Comparison of ENCODE assay signal across 12 mouse cellular contexts in the genomic region with DNA sequence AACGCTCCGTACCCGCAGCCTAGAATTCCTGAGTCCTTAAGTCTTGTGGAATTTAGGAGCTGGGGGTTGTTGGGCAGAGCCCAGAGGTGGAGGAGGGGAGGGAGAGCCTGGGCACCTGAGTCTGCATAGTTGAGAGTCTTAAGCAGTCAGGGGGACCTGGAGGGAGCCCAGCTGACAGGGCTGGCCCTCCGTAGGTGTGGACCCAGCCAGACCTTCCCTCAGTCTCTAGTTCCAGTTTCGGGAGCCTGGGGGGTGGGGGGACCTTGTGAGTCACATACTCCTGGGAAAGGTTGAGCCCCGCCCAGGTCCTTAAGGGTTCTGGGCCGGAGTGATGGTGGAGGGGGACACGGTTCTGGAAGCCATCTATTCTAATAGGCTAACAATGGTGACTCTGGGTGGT. TPM values are rescaled to one million over a fixed set of nuclear protein-coding genes. Genes with fewer than 3 reads are reported as not detected.
DNase-seq lines count a peak whose midpoint lies in the region; ATAC-seq and TF ChIP-seq lines count a peak whose summit lies in the region.
"Had no signal": no experiment of that assay in that cellular context is flagged by ENCODE, and none has a peak within 500 bp of the region (broad histone marks: within the 10 kb centered on the region; RNA-seq: fewer than 3 reads in every experiment).

No protein-coding gene starts in this region.

- peaks cover 39% of the 10 kb centered on the region for H3K4me1 ChIP-seq in hindbrain, embryonic 10.5 days (replicated peaks)
- H3K4me1 ChIP-seq in hindbrain, embryonic 11.5 days (replicated peaks; ENCODE audit: control insufficient read depth, insufficient read depth, low read length) = peaks cover 5% of the 10 kb centered on the region
- peaks cover 6% of the 10 kb centered on the region; the same call in 1 of the 2 replicates for H3K4me1 ChIP-seq in kidney, adult 2 months (ENCODE audit: control insufficient read depth, insufficient read depth, low read length)
- peaks cover 24% of the 10 kb centered on the region for H3K4me1 ChIP-seq in liver, embryonic 16.5 days (ENCODE audit: control insufficient read depth, low read depth, low read length)
- peaks cover 18% of the 10 kb centered on the region for H3K4me1 ChIP-seq in stomach, embryonic 15.5 days

- no peak for DNase-seq in hindbrain, embryonic 10.5 days (ENCODE audit: low spot score)
- DNase-seq in hindbrain, embryonic 11.5 days (ENCODE audit: low spot score) = no peak
- peak; percentile 35 for DNase-seq in kidney, adult 2 months
- DNase-seq in layer of hippocampus, adult 9-11 months = no peak
- no peak for DNase-seq in heart, adult 8-10 months (ENCODE audit: low spot score)
- no peak for DNase-seq in cerebellum, adult 8-10 months

- peaks cover 62% of the 10 kb centered on the region for H3K27me3 ChIP-seq in hindbrain, embryonic 10.5 days (ENCODE audit: insufficient read depth, poor library complexity, severe bottlenecking)
- H3K27me3 ChIP-seq in hindbrain, embryonic 11.5 days (ENCODE audit: control insufficient read depth, insufficient read depth, low read length) = peaks cover 31% of the 10 kb centered on the region
- H3K27me3 ChIP-seq in kidney, adult 2 months (replicated peaks; ENCODE audit: control insufficient read depth, insufficient read depth, low read length) = no peaks in the 10 kb centered on the region
- peaks cover 45% of the 10 kb centered on the region for H3K27me3 ChIP-seq in liver, embryonic 16.5 days (ENCODE audit: control insufficient read depth, insufficient read depth, low read depth, low read length)
- peaks cover 22% of the 10 kb centered on the region for H3K27me3 ChIP-seq in stomach, embryonic 15.5 days (replicated peaks)

- H3K9ac ChIP-seq in hindbrain, embryonic 11.5 days (ENCODE audit: low read depth, low read length) = no peak overlapping the region
- no peak overlapping the region; the same call in 1 of the 2 replicates for H3K9ac ChIP-seq in liver, embryonic 16.5 days (ENCODE audit: low read depth, low read length)
- no peak overlapping the region for H3K9ac ChIP-seq in stomach, embryonic 15.5 days

- no peak overlapping the region for H3K4me2 ChIP-seq in hindbrain, embryonic 11.5 days (replicated peaks; ENCODE audit: low read depth, low read length)
- peak overlapping the region; percentile 36; the same call in 1 of the 2 replicates for H3K4me2 ChIP-seq in liver, embryonic 16.5 days (ENCODE audit: low read depth, low read length)
- H3K4me2 ChIP-seq in stomach, embryonic 15.5 days = peak overlapping the region; percentile 46

- H3K4me3 ChIP-seq in hindbrain, embryonic 10.5 days = peak overlapping the region; percentile 22; the same call in 1 of the 2 replicates
- no peak overlapping the region for H3K4me3 ChIP-seq in hindbrain, embryonic 11.5 days (ENCODE audit: low read depth, low read length)
- H3K4me3 ChIP-seq in kidney, adult 2 months (ENCODE audit: insufficient read depth, low read depth, low read length) = peak overlapping the region; percentile 90
- peak overlapping the region; percentile 57 for H3K4me3 ChIP-seq in liver, embryonic 16.5 days (ENCODE audit: low read depth, low read length)
- peak overlapping the region; percentile 49 for H3K4me3 ChIP-seq in stomach, embryonic 15.5 days (replicated peaks)
- H3K4me3 ChIP-seq: layer of hippocampus, adult 2 months had no signal

- no peaks in the 10 kb centered on the region for H3K36me3 ChIP-seq in hindbrain, embryonic 10.5 days
- H3K36me3 ChIP-seq in hindbrain, embryonic 11.5 days (ENCODE audit: control insufficient read depth, insufficient read depth, low read length) = no peaks in the 10 kb centered on the region
- H3K36me3 ChIP-seq in kidney, adult 2 months (ENCODE audit: control insufficient read depth, insufficient read depth, low read length) = peaks cover 4% of the 10 kb centered on the region; the same call in 1 of the 2 replicates
- H3K36me3 ChIP-seq in liver, embryonic 16.5 days (ENCODE audit: control insufficient read depth, insufficient read depth) = no peaks in the 10 kb centered on the region
- H3K36me3 ChIP-seq in stomach, embryonic 15.5 days = 0 out of 2 replicates have a peak, but pooled peaks cover 3% of the 10 kb centered on the region
- H3K36me3 ChIP-seq: limb, embryonic 15.5 days had no signal

- H3K9me3 ChIP-seq in hindbrain, embryonic 10.5 days = no peaks in the 10 kb centered on the region
- no peaks in the 10 kb centered on the region for H3K9me3 ChIP-seq in hindbrain, embryonic 11.5 days (ENCODE audit: control insufficient read depth, low read length)
- H3K9me3 ChIP-seq in liver, embryonic 16.5 days (replicated peaks; ENCODE audit: control insufficient read depth, low read length) = no peaks in the 10 kb centered on the region
- H3K9me3 ChIP-seq in stomach, embryonic 15.5 days = no peaks in the 10 kb centered on the region
- H3K9me3 ChIP-seq: limb, embryonic 15.5 days had no signal

- WGBS in hindbrain, embryonic 10.5 days = 13% methylated on average over 8 of the region's 8 CpGs
- 10% methylated on average over 8 of the region's 8 CpGs for WGBS in hindbrain, embryonic 11.5 days
- WGBS in kidney, adult 2 months = 13% methylated on average over 8 of the region's 8 CpGs
- WGBS in liver, embryonic 16.5 days (ENCODE audit: insufficient replicate concordance) = 27% methylated on average over 8 of the region's 8 CpGs
- 14% methylated on average over 8 of the region's 8 CpGs for WGBS in stomach, embryonic 15.5 days

- no peak overlapping the region for H3K27ac ChIP-seq in hindbrain, embryonic 10.5 days
- no peak overlapping the region for H3K27ac ChIP-seq in hindbrain, embryonic 11.5 days (ENCODE audit: low read depth, low read length)
- peak overlapping the region; percentile 33; the same call in 1 of the 2 replicates for H3K27ac ChIP-seq in kidney, adult 2 months (ENCODE audit: insufficient read depth, low read depth, low read length)
- H3K27ac ChIP-seq in liver, embryonic 16.5 days (ENCODE audit: low read length) = no peak overlapping the region
- peak overlapping the region; percentile 90; the same call in 1 of the 2 replicates for H3K27ac ChIP-seq in stomach, embryonic 15.5 days
- H3K27ac ChIP-seq: layer of hippocampus, adult 2 months; limb, embryonic 15.5 days had no signal

- no peak for TF ChIP-seq POLR2A in kidney, adult 2 months (IDR thresholded peaks at IDR 0.05; ENCODE audit: low read depth, low read length)

- TF ChIP-seq CTCF in kidney, adult 2 months (conservative IDR thresholded peaks at IDR 0.05; ENCODE audit: insufficient read depth, insufficient read length, low read depth, low read length) = no peak

- ATAC-seq in hindbrain, embryonic 11.5 days (ENCODE audit: low FRiP score) = no peak
- ATAC-seq in liver, embryonic 16.5 days (ENCODE audit: low read depth) = no peak
- ATAC-seq in stomach, embryonic 15.5 days (ENCODE audit: insufficient read depth, low FRiP score, low read depth) = no peak
- ATAC-seq: forebrain, embryonic 16.5 days had no signal

RNA-seq across cellular contexts. Expression of a gene that starts 3.4 kb away (rescaled TPM):
- polyA plus RNA-seq in hindbrain, embryonic 10.5 days (2016; fragmentation: Nextera tagmentation; extraction: Ambion mirVana) = 10.5 and 16.2 TPM in 2 replicates
- polyA plus RNA-seq in hindbrain, embryonic 11.5 days (2014; fragmentation: Nextera tagmentation; extraction: Ambion mirVana) = 14.1 and 16.0 TPM in 2 replicates
- polyA plus RNA-seq in kidney, adult 2 months (2012; rRNA removed) = 121 and 124 TPM in 2 replicates
- polyA plus RNA-seq in liver, embryonic 16.5 days (2015; fragmentation: Nextera tagmentation; extraction: Ambion mirVana) = 4.4 and 7.0 TPM in 2 replicates
- 8.7 and 10.0 TPM in 2 replicates for polyA plus RNA-seq in stomach, embryonic 15.5 days (2015; fragmentation: Nextera tagmentation; extraction: Ambion mirVana)
- total RNA-seq in heart, adult 8-10 months (2022) = 10 to 100 TPM; 64.7 to 74.7 (median 70.4) TPM

RNA-seq across cellular contexts. Expression of a gene that starts 4.1 kb away (rescaled TPM):
- 5.1 and 8.2 TPM in 2 replicates for polyA plus RNA-seq in hindbrain, embryonic 10.5 days (2016; fragmentation: Nextera tagmentation; extraction: Ambion mirVana)
- 2.1 and 3.6 TPM in 2 replicates for polyA plus RNA-seq in hindbrain, embryonic 11.5 days (2014; fragmentation: Nextera tagmentation; extraction: Ambion mirVana)
- 110 and 124 TPM in 2 replicates for polyA plus RNA-seq in kidney, adult 2 months (2012; rRNA removed)
- polyA plus RNA-seq in liver, embryonic 16.5 days (2015; fragmentation: Nextera tagmentation; extraction: Ambion mirVana) = 12.1 and 13.1 TPM in 2 replicates
- 50.8 and 60.8 TPM in 2 replicates for polyA plus RNA-seq in stomach, embryonic 15.5 days (2015; fragmentation: Nextera tagmentation; extraction: Ambion mirVana)
- under 1 TPM in 2 of 4 experiments, not detected in 2; 0.23 to 0.72 TPM for total RNA-seq in heart, adult 8-10 months (2022)

RNA-seq across cellular contexts. Expression of a gene that starts 15.3 kb away (rescaled TPM):
- 3.2 and 3.6 TPM in 2 replicates for polyA plus RNA-seq in hindbrain, embryonic 10.5 days (2016; fragmentation: Nextera tagmentation; extraction: Ambion mirVana)
- polyA plus RNA-seq in hindbrain, embryonic 11.5 days (2014; fragmentation: Nextera tagmentation; extraction: Ambion mirVana) = 2.9 and 3.8 TPM in 2 replicates
- 2.0 and 4.9 TPM in 2 replicates for polyA plus RNA-seq in kidney, adult 2 months (2012; rRNA removed)
- polyA plus RNA-seq in liver, embryonic 16.5 days (2015; fragmentation: Nextera tagmentation; extraction: Ambion mirVana) = 4.0 and 4.3 TPM in 2 replicates
- 6.3 and 8.2 TPM in 2 replicates for polyA plus RNA-seq in stomach, embryonic 15.5 days (2015; fragmentation: Nextera tagmentation; extraction: Ambion mirVana)
- total RNA-seq in heart, adult 8-10 months (2022) = 1 to 10 TPM in 2 of 4 experiments, under 1 TPM in 2; 0.90 to 1.6 (median 1.2) TPM

RNA-seq across cellular contexts. Expression of a gene that starts 21.6 kb away (rescaled TPM):
- not detected in 2 replicates for polyA plus RNA-seq in hindbrain, embryonic 10.5 days (2016; fragmentation: Nextera tagmentation; extraction: Ambion mirVana)
- not detected in 2 replicates for polyA plus RNA-seq in hindbrain, embryonic 11.5 days (2014; fragmentation: Nextera tagmentation; extraction: Ambion mirVana)
- 0.13 TPM in 1 of 2 replicates, not detected in the other for polyA plus RNA-seq in kidney, adult 2 months (2012; rRNA removed)
- polyA plus RNA-seq in liver, embryonic 16.5 days (2015; fragmentation: Nextera tagmentation; extraction: Ambion mirVana) = not detected in 2 replicates
- not detected in 2 replicates for polyA plus RNA-seq in stomach, embryonic 15.5 days (2015; fragmentation: Nextera tagmentation; extraction: Ambion mirVana)
- total RNA-seq in heart, adult 8-10 months (2022) = not detected
- total RNA-seq: layer of hippocampus, adult 2 months had no signal
- polyA plus RNA-seq: forebrain, embryonic 16.5 days; heart, embryonic 16.5 days; limb, embryonic 15.5 days had no signal

RNA-seq across cellular contexts. Expression of a gene that starts 24.6 kb away (rescaled TPM):
- polyA plus RNA-seq in hindbrain, embryonic 10.5 days (2016; fragmentation: Nextera tagmentation; extraction: Ambion mirVana) = 66.9 and 167 TPM in 2 replicates
- polyA plus RNA-seq in hindbrain, embryonic 11.5 days (2014; fragmentation: Nextera tagmentation; extraction: Ambion mirVana) = 165 and 191 TPM in 2 replicates
- 2.1 and 2.9 TPM in 2 replicates for polyA plus RNA-seq in kidney, adult 2 months (2012; rRNA removed)
- 0.36 and 0.60 TPM in 2 replicates for polyA plus RNA-seq in liver, embryonic 16.5 days (2015; fragmentation: Nextera tagmentation; extraction: Ambion mirVana)
- polyA plus RNA-seq in stomach, embryonic 15.5 days (2015; fragmentation: Nextera tagmentation; extraction: Ambion mirVana) = 20.3 and 23.9 TPM in 2 replicates
- total RNA-seq in heart, adult 8-10 months (2022) = 1 to 10 TPM; 1.1 to 1.7 (median 1.4) TPM

Comparison
In these comparisons a context has a peak if more than half of its experiments do, and no peak if none do; other contexts are left out.
1. H3K27ac ChIP-seq: peak in kidney, adult 2 months (single experiment) and stomach, embryonic 15.5 days (single experiment); none in hindbrain, embryonic 10.5 days (single experiment), hindbrain, embryonic 11.5 days (single experiment) and liver, embryonic 16.5 days (single experiment).